Mouse (Mus musculus) C2C12 (cell line): ENCODE data around the gene Tdrd5.

Experiments
- CEBPB ChIP-seq: IDR thresholded peaks from one replicate; pipeline ENCODE4 v1.6.1; 2011; ENCODE audit warnings: low read depth, mild to moderate bottlenecking, control low read depth, moderate library complexity
- CTCF ChIP-seq: IDR thresholded peaks from one replicate; pipeline ENCODE4 v1.5.1; 2011; ENCODE audit not compliant: control insufficient read depth, insufficient read depth, insufficient read length
- FOSL1 ChIP-seq: IDR thresholded peaks from one replicate; pipeline ENCODE4 v1.8.0; 2011; ENCODE audit warnings: mild to moderate bottlenecking, low read length; ENCODE audit not compliant: poor library complexity, insufficient read depth, severe bottlenecking
- MAX ChIP-seq: IDR thresholded peaks from one replicate; pipeline ENCODE4 v1.6.1; 2011; ENCODE audit warnings: mild to moderate bottlenecking, control low read depth
- MYOD1 ChIP-seq: IDR thresholded peaks from one replicate; pipeline ENCODE4 v1.6.1; 2011; ENCODE audit warnings: low read depth; ENCODE audit not compliant: control insufficient read depth, insufficient read length
- MYOG ChIP-seq: IDR thresholded peaks from one replicate; pipeline ENCODE4 v1.6.1; 2011; ENCODE audit not compliant: control insufficient read depth, insufficient read length; ENCODE audit errors: extremely low read depth
- USF1 ChIP-seq: IDR thresholded peaks from one replicate; pipeline ENCODE4 v1.6.1; 2011; ENCODE audit warnings: low read depth, mild to moderate bottlenecking, control low read depth, moderate library complexity

GRCm38 (mm10) chr1:156284207-156284606 is 19.3 kb downstream of the Tdrd5 start:
- TF ChIP-seq MYOG (no peak), CTCF (no peak), USF1 (no peak), MAX (no peak), CEBPB (no peak), FOSL1 (no peak), MYOD1 (no peak)
